Mouse (Mus musculus) ES-CJ7 (cell line): ENCODE measurements at regions not wholly inside any gene's neighbourhood (a gene's known extent, or its start where the extent isn't known, plus 50 kb on each side); places are given as distances from the start of the nearest gene placed in this dataset.
A peak's percentile ranks its signal among the peaks of the same experiment; 100 is the strongest.

Source experiments
- DNase-seq: peaks from one replicate; pipeline ENCODE4 v3.0.0; 2011; ENCODE audit warnings: low read depth, low spot score

GRCm38 (mm10) chr14:45984135-45984892, 326.4 kb upstream of the Ddhd1 start:
- no peak for DNase-seq

- no peak for DNase-seq
These were observed 334.3 kb upstream of the Ddhd1 start for GRCm38 (mm10) chr14:45992041-45992869.

- no peak for DNase-seq
These were observed 334.9 kb upstream of the Ddhd1 start for GRCm38 (mm10) chr14:45992870-45993135.

- DNase-seq = peak; percentile 41
These were observed 335.7 kb upstream of the Ddhd1 start for GRCm38 (mm10) chr14:45993669-45994068.

- no peak for DNase-seq
These were observed 338.8 kb upstream of the Ddhd1 start for GRCm38 (mm10) chr14:45996760-45997159.

GRCm38 (mm10) chr14:46004078-46004477, 346.1 kb upstream of the Ddhd1 start:
- DNase-seq = no peak

- no peak for DNase-seq
These were observed 347.4 kb upstream of the Ddhd1 start for GRCm38 (mm10) chr14:46005307-46005706.

- no peak for DNase-seq
These were observed 355.3 kb upstream of the Ddhd1 start for GRCm38 (mm10) chr14:46013232-46013631.

GRCm38 (mm10) chr14:46014090-46014489, 356.1 kb upstream of the Ddhd1 start:
- DNase-seq = no peak

GRCm38 (mm10) chr14:46015682-46016400, 357.9 kb upstream of the Ddhd1 start:
- DNase-seq = no peak

GRCm38 (mm10) chr14:46016701-46017106, 358.8 kb upstream of the Ddhd1 start:
- DNase-seq = no peak

- DNase-seq = no peak
These were observed 359.3 kb upstream of the Ddhd1 start for GRCm38 (mm10) chr14:46017286-46017685.

GRCm38 (mm10) chr14:46017976-46018375, 360.0 kb upstream of the Ddhd1 start:
- no peak for DNase-seq

GRCm38 (mm10) chr14:46019240-46020025, 359.8 kb upstream of the Gm15217 start:
- no peak for DNase-seq

GRCm38 (mm10) chr14:46034301-46034700, 344.9 kb upstream of the Gm15217 start:
- no peak for DNase-seq

GRCm38 (mm10) chr14:46060622-46061381, 318.4 kb upstream of the Gm15217 start:
- DNase-seq = no peak

GRCm38 (mm10) chr14:46067102-46067801, 312.0 kb upstream of the Gm15217 start:
- DNase-seq = no peak

GRCm38 (mm10) chr14:46071244-46071643, 308.0 kb upstream of the Gm15217 start:
- no peak for DNase-seq

GRCm38 (mm10) chr14:46076738-46077137, 302.5 kb upstream of the Gm15217 start:
- peak; percentile 66 for DNase-seq

- DNase-seq = no peak
These were observed 301.6 kb upstream of the Gm15217 start for GRCm38 (mm10) chr14:46077406-46078131.
